In the genomic region with DNA sequence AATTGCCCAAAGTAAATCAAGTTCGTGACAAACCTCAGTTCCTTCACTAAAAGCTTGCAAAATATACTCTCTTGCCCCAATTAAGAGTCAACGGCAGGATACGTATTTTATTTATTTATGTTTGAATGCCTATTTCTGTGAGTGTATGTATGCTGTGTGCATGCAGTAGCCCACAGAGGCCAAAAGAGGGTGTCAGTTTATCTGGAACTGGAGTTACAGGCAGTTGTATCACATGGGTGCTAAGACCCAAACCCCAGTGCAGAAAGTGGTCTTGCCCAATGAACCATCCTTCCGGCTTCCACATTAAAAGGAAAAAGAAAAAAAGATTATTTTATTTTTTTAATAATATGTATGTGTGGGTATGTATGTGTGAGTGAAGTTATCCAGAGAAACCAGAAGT, we compare ENCODE assay signal across 30 mouse cellular contexts. TPM values are rescaled to one million over a fixed set of nuclear protein-coding genes. Genes with fewer than 3 reads are reported as not detected.
DNase-seq lines count a peak whose midpoint lies in the region; ATAC-seq lines count a peak whose summit lies in the region.
"Had no signal": no experiment of that assay in that cellular context is flagged by ENCODE, and none has a peak within 500 bp of the region (broad histone marks: within the 10 kb centered on the region; RNA-seq: fewer than 3 reads in every experiment).

No protein-coding gene starts in this region.

- no peaks in the 10 kb centered on the region for H3K27me3 ChIP-seq in midbrain, embryonic 16.5 days (ENCODE audit: control insufficient read depth, insufficient read depth, low read depth, low read length)
- H3K27me3 ChIP-seq: CH12.LX; embryonic facial prominence, embryonic 12.5 days; embryonic facial prominence, embryonic 15.5 days; heart, embryonic 12.5 days; heart, embryonic 15.5 days; hindbrain, embryonic 13.5 days; intestine, embryonic 15.5 days; Patski had no signal

- WGBS in midbrain, embryonic 16.5 days, result 93% methylated on average over 4 of the region's 4 CpGs

- H3K36me3 ChIP-seq in midbrain, embryonic 16.5 days (ENCODE audit: control insufficient read depth, insufficient read depth, low read length), result no peaks in the 10 kb centered on the region
- H3K36me3 ChIP-seq: embryonic facial prominence, embryonic 12.5 days; embryonic facial prominence, embryonic 15.5 days; heart, embryonic 15.5 days; hindbrain, embryonic 13.5 days; intestine, embryonic 15.5 days had no signal

- no peak overlapping the region for H3K27ac ChIP-seq in midbrain, embryonic 16.5 days (ENCODE audit: low read length)
- H3K27ac ChIP-seq: embryonic facial prominence, embryonic 15.5 days; hindbrain, embryonic 10.5 days; hindbrain, embryonic 13.5 days; intestine, embryonic 15.5 days had no signal

- ATAC-seq in midbrain, embryonic 16.5 days, result no peak
- ATAC-seq: activated CD4-positive, CD25-positive, alpha-beta regulatory T cell, adult 4 months; forebrain, embryonic 14.5 days; forebrain, postnatal 0 days; hindbrain, embryonic 16.5 days; Patski had no signal

- H3K4me1 ChIP-seq in midbrain, embryonic 16.5 days (ENCODE audit: control insufficient read depth, insufficient read depth, low read length), result peaks cover 4% of the 10 kb centered on the region; the same call in 1 of the 2 replicates
- H3K4me1 ChIP-seq: hindbrain, embryonic 13.5 days had no signal

- no peaks in the 10 kb centered on the region for H3K9me3 ChIP-seq in midbrain, embryonic 16.5 days (replicated peaks; ENCODE audit: control insufficient read depth, low read length, poor library complexity, severe bottlenecking)
- H3K9me3 ChIP-seq: embryonic facial prominence, embryonic 12.5 days; embryonic facial prominence, embryonic 15.5 days; heart, embryonic 15.5 days; hindbrain, embryonic 10.5 days; hindbrain, embryonic 13.5 days; intestine, embryonic 15.5 days had no signal

- H3K4me2 ChIP-seq in midbrain, embryonic 16.5 days (ENCODE audit: low read length), result no peak overlapping the region
- H3K4me2 ChIP-seq: heart, embryonic 15.5 days had no signal

- no peak overlapping the region for H3K9ac ChIP-seq in midbrain, embryonic 16.5 days (ENCODE audit: low read depth, low read length)
- H3K9ac ChIP-seq: embryonic facial prominence, embryonic 12.5 days; embryonic facial prominence, embryonic 15.5 days; forebrain, postnatal 0 days; heart, embryonic 12.5 days; heart, embryonic 15.5 days; hindbrain, embryonic 13.5 days; intestine, embryonic 15.5 days had no signal

- peak; percentile 32 for DNase-seq in cerebellum, adult 9-10 months
- DNase-seq in cerebellum, postnatal 25 days, result no peak
- DNase-seq in ES-CJ7 (ENCODE audit: low read depth, low spot score) (peak; percentile 59), ZHBTc4 (ENCODE audit: low read depth, low spot score) (peak; percentile 49)
- no peak for DNase-seq in adrenal gland, adult 2 months
- DNase-seq: adrenal gland, postnatal 10 days; adrenal gland, postnatal 36 days; B cell, adult 2 months; cerebellum, adult 18-20 months; cerebellum, postnatal 14 days; forebrain, postnatal 0 days; gastrocnemius, adult 2 months; gastrocnemius, postnatal 14 days; heart, adult 11 months; heart, postnatal 10 days; heart, postnatal 36 days; kidney, adult 11 months had no signal

- no peak overlapping the region for H3K4me3 ChIP-seq in midbrain, embryonic 16.5 days (ENCODE audit: low read depth, low read length)
- H3K4me3 ChIP-seq: heart, embryonic 12.5 days; hindbrain, embryonic 13.5 days had no signal

RNA-seq across cellular contexts. Expression of gene Tango6, which starts 1.5 kb away (rescaled TPM):
- 10 to 100 TPM in 1 of 2 experiments, 1 to 10 TPM in 1; 7.9 to 10.9 TPM for total RNA-seq in adrenal gland, adult 2 months (2021)
- 4.1 and 4.8 TPM in 2 replicates for polyA plus RNA-seq in adrenal gland, adult 2 months (2012; rRNA removed)
- polyA plus RNA-seq in midbrain, embryonic 16.5 days (2015; fragmentation: Nextera tagmentation; extraction: Ambion mirVana), result 6.1 and 6.3 TPM in 2 replicates

Comparison
In these comparisons a context has a peak if more than half of its experiments do, and no peak if none do; other contexts are left out.
1. DNase-seq: peak in cerebellum, adult 9-10 months (single experiment), ES-CJ7 (single experiment) and ZHBTc4 (single experiment); none in cerebellum, postnatal 25 days (0 of 2) and adrenal gland, adult 2 months (single experiment).